Mouse (Mus musculus) hindbrain, embryonic 13.5 days (tissue): ENCODE data around the gene Cyp1a1. TPM values are rescaled to one million over a fixed set of nuclear protein-coding genes. Genes with fewer than 3 reads are reported as not detected.
"Not testable (repeated sequence)": the region's sequence is repeated elsewhere in the genome, so short reads cannot be mapped to it uniquely, and the experiment has no call there.

Experiments used
- ATAC-seq: fragments of 200-750 bp; cut with Nextera tagmentation; 2 replicates; pipeline ENCODE4 v1.8.0; 2017; ENCODE audit warnings: moderate TSS enrichment; ENCODE audit not compliant: low FRiP score
- H3K27ac ChIP-seq: fragments of 300-500 bp; sonication (generic); 2 replicates; pipeline ENCODE4 v1.5.1; 2015; ENCODE audit warnings: inconsistent platforms, mild to moderate bottlenecking, moderate library complexity
- H3K27me3 ChIP-seq: fragments of 300-500 bp; sonication (generic); 2 replicates; pipeline ENCODE4 v1.6.1; 2015; ENCODE audit warnings: mild to moderate bottlenecking, inconsistent platforms
- H3K36me3 ChIP-seq: fragments of 300-500 bp; sonication (generic); 2 replicates; pipeline ENCODE4 v1.6.1; 2015; ENCODE audit warnings: mild to moderate bottlenecking, inconsistent platforms
- H3K4me1 ChIP-seq: fragments of 300-500 bp; sonication (generic); replicated peaks from 2 replicates; pipeline ENCODE4 v1.6.1; 2015; ENCODE audit warnings: inconsistent platforms
- H3K4me2 ChIP-seq: fragments of 300-500 bp; sonication (generic); 2 replicates; pipeline ENCODE4 v1.6.1; 2015; ENCODE audit warnings: inconsistent platforms, mild to moderate bottlenecking, moderate library complexity
- H3K4me3 ChIP-seq: fragments of 300-500 bp; sonication (generic); 2 replicates; pipeline ENCODE4 v1.5.1; 2015; ENCODE audit warnings: mild to moderate bottlenecking, inconsistent platforms
- H3K9ac ChIP-seq: fragments of 300-500 bp; sonication (generic); 2 replicates; pipeline ENCODE4 v1.6.1; 2015; ENCODE audit warnings: mild to moderate bottlenecking, inconsistent platforms
- H3K9me3 ChIP-seq: fragments of 300-500 bp; sonication (generic); 2 replicates; pipeline ENCODE4 v1.6.1; 2016; ENCODE audit warnings: inconsistent platforms
- WGBS: fragments of 180-500 bp; shearing (Covaris S2); methylation state at CpG from one replicate; pipeline ENCODE4 v1.1.7; 2015; 5-methylcytosine and 5-hydroxymethylcytosine counted together
- polyA plus RNA-seq: library from polyadenylated mRNA; unstranded; fragments of >200 nt; fragmentation: Nextera tagmentation; extraction: Ambion mirVana; gene quantifications from 2 replicates; pipeline ENCODE4 v1.2.1, GENCODE M21; 2015

Gene Cyp1a1
- polyA plus RNA-seq, 1 experiment from 2014 or later, result 0.12 TPM

DNA sequence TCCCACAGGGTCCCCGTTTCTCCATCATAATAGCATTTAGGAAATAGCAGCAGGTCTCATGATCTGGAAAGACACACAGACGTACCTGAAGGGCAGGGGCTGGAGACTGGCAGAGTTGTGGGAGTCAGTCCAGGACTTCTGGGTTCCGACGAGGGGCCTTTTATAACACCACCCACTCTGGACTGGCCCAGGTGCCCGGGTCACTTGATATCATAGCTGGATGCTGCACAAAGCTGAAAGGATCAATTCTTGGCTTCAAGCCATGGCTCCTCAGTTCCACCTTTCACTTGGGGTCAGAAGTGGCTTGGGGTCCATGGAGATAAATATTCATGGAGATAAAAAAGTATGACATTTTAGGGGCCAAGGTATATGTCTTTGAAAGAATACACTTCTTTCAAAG, 4.2 kb upstream of the Cyp1a1 start, which contains the start of gene Cyp1a2:
TSS of gene Cyp1a2 (minus strand) at position 184 of the 400 bp plus-strand sequence.
- Histone ChIP-seq H3K36me3 (no peaks in the 10 kb centered on the region), H3K9ac (no peak within 1 kb of the TSS), H3K4me3 (no peak within 1 kb of the TSS), H3K27me3 (no peaks in the 10 kb centered on the region), H3K4me1 (no peaks in the 10 kb centered on the region), H3K4me2 (no peak within 1 kb of the TSS), H3K27ac (no peak within 1 kb of the TSS), H3K9me3 (no peaks in the 10 kb centered on the region)
- WGBS, result 82% methylated on average over 5 of the region's 5 CpGs
- ATAC-seq, result no peak

DNA sequence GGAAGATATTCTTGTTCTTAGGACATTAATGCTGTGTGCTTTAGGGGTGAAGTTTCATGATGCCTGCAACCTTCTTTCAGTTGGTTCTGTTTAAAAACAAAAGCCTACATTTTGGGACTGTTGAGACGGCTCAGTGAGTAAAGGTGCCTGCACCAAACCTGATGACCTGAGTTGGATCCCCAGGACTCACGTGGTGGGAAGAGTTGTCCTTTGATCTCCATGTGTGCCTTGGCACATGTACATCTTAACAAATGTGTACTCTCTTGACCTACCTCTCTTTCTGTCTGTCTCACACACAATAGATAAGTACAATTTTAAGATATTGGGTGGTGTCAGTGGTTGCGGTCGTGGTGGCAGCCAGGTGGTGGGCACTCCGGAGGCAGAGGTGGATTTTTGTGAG, 1.7 kb upstream of the Cyp1a1 start:
- 85% methylated on average over 5 of the region's 5 CpGs for WGBS
- no peaks in the 10 kb centered on the region for H3K27me3 ChIP-seq
- H3K27ac ChIP-seq, result no peak overlapping the region
- no peaks in the 10 kb centered on the region for H3K9me3 ChIP-seq
- no peaks in the 10 kb centered on the region for H3K4me1 ChIP-seq
- H3K9ac ChIP-seq, result no peak overlapping the region
- ATAC-seq, result no peak
- H3K4me2 ChIP-seq, result no peak overlapping the region
- no peaks in the 10 kb centered on the region for H3K36me3 ChIP-seq
- no peak overlapping the region for H3K4me3 ChIP-seq

DNA sequence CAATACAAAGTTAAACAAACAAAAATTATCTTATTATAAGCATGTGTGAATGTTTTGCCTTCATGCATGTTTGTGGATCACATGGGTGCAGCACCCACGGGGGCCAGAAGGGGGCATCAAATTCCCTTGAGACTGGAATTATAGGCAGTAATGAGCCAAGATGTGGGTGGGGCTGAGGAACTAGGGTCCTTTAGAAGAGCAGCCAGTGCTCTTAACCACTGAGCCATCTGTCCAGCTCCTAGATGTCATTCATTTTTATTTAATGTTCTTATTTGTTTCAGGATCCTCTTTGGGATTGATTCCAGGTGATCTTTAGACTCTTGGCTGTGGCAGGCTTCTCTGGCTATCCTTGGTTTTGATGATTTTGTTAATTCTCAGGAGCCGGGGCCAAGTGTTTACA, 430 bp downstream of the Cyp1a1 start:
- WGBS, result 59% methylated on average over 2 of the region's 2 CpGs

DNA sequence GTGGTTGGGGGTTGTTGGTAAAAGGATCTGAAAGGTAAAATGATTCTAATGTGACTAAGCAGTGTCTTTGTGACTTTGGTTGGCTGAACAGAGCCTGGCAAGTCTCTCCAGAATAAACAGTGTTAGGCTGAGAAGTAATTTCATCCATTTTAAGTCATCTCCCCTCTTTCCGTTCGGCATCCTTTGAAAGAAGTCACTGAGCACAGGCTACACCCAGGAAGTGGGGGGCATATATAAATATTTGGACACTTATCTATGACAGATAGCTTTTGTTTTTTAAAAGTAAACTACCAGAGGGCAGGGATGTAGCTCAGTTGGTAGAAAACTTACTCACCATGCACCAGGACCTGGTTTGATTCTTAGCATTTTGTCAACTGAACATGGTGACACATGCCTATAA, 878 bp downstream of the Cyp1a1 start:
- WGBS, result 91% methylated on average over 2 of the region's 2 CpGs
- Histone ChIP-seq H3K4me3 (no peak overlapping the region), H3K36me3 (no peaks in the 10 kb centered on the region), H3K27me3 (peaks cover 2% of the 10 kb centered on the region), H3K4me1 (no peaks in the 10 kb centered on the region), H3K9ac (no peak overlapping the region), H3K27ac (no peak overlapping the region), H3K4me2 (no peak overlapping the region), H3K9me3 (no peaks in the 10 kb centered on the region)
- no peak for ATAC-seq

More for the DNA sequence above, 430 bp downstream of the Cyp1a1 start:
- Histone ChIP-seq H3K4me1 (no peaks in the 10 kb centered on the region), H3K36me3 (no peaks in the 10 kb centered on the region), H3K4me3 (no peak overlapping the region), H3K27me3 (no peaks in the 10 kb centered on the region), H3K4me2 (no peak overlapping the region), H3K9ac (no peak overlapping the region), H3K27ac (no peak overlapping the region), H3K9me3 (no peaks in the 10 kb centered on the region)
- no peak for ATAC-seq

DNA sequence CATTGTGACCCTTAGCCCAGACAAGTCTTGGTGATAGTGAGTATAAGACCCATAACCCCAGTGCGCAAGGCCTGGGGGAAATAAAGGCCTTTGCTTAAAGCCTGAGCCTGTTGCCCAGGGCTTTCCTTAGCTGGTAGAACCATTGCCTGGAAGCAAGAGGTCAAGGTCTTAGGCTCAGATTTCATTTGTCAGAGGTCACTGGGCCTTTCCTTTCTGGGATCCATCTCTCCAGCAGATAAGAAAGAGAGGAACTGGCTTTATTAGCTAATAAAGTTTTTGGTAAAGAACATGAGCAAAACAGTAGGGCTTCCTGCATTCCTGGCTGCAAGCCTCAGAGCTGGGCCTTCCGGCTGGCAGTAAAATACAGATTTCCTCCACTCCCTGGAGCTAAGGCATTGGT, 6.4 kb downstream of the Cyp1a1 start:
- H3K36me3 ChIP-seq, result no peaks in the 10 kb centered on the region
- H3K9me3 ChIP-seq, result no peaks in the 10 kb centered on the region
- no peak overlapping the region for H3K9ac ChIP-seq
- no peak overlapping the region for H3K4me3 ChIP-seq
- H3K4me2 ChIP-seq, result no peak overlapping the region
- no peak overlapping the region for H3K27ac ChIP-seq
- no peak for ATAC-seq
- H3K4me1 ChIP-seq, result peaks cover 15% of the 10 kb centered on the region
- 89% methylated on average over 2 of the region's 2 CpGs for WGBS
- H3K27me3 ChIP-seq, result peaks cover 52% of the 10 kb centered on the region

DNA sequence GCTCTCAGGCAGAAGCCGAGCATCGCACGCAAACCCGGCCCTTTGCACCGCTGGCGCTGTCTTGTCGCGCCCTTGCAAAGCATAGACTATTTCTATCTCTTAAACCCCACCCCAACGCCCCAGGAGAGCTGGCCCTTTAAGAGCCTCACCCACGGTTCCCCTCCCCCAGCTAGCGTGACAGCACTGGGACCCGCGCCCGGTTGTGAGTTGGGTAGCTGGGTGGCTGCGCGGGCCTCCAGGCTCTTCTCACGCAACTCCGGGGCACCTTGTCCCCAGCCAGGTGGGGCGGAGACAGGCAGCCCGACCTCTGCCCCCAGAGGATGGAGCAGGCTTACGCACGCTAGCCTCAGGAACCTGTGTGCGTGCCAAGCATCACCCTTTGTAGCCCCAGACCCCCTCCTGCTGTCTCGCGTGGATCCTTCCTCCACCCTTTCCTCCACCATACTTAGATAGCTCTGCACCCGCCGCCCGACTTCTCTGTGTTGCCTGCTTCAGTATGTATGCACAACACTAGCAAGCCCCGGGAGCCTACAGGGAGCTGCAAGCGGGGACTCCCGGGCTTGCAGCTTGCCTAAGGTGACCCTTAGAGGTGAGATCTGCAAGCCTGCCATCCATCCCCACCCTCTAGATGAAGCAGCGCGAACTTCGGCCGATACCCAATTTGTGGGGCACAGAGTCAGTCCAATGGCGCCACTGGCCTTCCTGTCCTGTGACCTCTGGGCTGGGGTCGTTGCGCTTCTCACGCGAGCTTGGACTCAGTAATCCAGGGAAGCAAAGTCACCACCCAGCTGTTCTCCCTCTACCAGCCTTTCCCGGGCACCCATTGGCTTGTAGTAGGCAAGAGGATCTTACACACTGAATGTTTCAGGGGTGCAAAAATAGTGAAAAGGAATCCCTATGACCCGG, 8.9 kb downstream of the Cyp1a1 start:
- no peaks in the 10 kb centered on the region for H3K36me3 ChIP-seq
- peaks cover 15% of the 10 kb centered on the region for H3K4me1 ChIP-seq
- peak overlapping the region; percentile 18; the same call in 1 of the 2 replicates for H3K27ac ChIP-seq
- under 1% methylated on average over 42 of the region's 42 CpGs for WGBS
- peak overlapping the region; percentile 49 for H3K4me3 ChIP-seq
- H3K9me3 ChIP-seq, result no peaks in the 10 kb centered on the region
- peak; percentile 52 for ATAC-seq
- H3K9ac ChIP-seq, result peak overlapping the region; percentile 76
- peaks cover 52% of the 10 kb centered on the region for H3K27me3 ChIP-seq
- H3K4me2 ChIP-seq, result peak overlapping the region; percentile 81

DNA sequence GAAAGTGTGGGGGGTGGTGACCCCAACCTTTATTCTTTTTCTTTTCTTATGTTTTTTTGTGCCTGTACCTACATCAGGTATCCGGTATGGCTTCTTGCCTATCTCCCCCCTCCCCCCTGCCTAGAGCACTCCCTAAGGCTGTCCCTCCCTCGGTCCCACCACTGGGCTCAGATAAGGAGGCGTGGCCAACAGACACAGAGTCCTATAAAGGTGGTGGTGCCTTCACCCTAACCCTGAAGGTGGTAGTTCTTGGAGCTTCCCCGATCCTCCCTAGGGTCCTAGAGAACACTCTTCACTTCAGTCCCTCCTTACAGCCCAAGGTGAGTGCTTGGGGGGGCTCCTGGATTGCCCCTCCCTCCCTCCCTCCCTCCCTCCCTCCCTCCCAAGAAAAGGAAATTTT, 9.7 kb downstream of the Cyp1a1 start:
- Histone ChIP-seq H3K36me3 (no peaks in the 10 kb centered on the region), H3K4me1 (peaks cover 15% of the 10 kb centered on the region), H3K9me3 (no peaks in the 10 kb centered on the region), H3K27ac (no peak overlapping the region), H3K4me3 (no peak overlapping the region), H3K27me3 (peaks cover 52% of the 10 kb centered on the region), H3K9ac (no peak overlapping the region), H3K4me2 (no peak overlapping the region; the same call in 1 of the 2 replicates)
- WGBS, result 16% methylated on average over 4 of the region's 4 CpGs
- no peak for ATAC-seq

DNA sequence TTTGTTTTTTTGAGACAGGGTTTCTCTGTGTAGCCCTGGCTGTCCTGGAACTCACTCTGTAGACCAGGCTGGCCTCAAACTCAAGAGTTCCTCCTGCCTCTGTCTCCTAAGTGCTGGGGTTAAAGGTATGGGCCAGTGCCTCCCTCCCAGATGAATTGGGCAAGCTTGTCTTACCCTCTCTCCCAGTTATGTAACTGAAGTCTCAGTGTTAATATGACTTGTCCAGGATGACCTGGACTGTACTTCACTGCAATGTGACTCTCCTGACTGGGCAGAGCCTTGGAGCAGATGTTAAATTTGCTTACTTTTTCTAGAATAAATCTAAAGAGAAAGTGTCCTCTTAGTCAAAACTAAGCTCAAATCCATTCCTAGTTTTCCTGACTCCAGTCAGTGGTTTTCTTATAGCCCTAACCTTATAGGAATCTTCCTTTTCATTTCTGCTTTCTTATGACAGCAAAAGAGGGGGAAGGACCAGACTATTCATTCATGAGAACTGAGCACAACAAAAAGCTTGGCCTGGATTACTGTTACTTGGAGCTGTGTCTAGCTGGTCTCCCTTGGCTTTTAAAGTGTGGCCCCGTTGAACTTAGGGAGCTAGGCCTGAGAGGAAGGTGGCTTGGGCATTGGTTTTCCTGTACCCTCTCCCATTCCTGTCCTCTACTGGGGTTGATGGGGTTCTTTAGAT, 10.9 kb downstream of the Cyp1a1 start:
- Histone ChIP-seq H3K9ac (no peak overlapping the region), H3K4me3 (no peak overlapping the region), H3K36me3 (no peaks in the 10 kb centered on the region), H3K4me2 (no peak overlapping the region), H3K4me1 (peaks cover 15% of the 10 kb centered on the region), H3K27ac (no peak overlapping the region), H3K27me3 (peaks cover 50% of the 10 kb centered on the region), H3K9me3 (no peaks in the 10 kb centered on the region)
- no peak for ATAC-seq
- 69% methylated on average over 1 of the region's 1 CpGs for WGBS

DNA sequence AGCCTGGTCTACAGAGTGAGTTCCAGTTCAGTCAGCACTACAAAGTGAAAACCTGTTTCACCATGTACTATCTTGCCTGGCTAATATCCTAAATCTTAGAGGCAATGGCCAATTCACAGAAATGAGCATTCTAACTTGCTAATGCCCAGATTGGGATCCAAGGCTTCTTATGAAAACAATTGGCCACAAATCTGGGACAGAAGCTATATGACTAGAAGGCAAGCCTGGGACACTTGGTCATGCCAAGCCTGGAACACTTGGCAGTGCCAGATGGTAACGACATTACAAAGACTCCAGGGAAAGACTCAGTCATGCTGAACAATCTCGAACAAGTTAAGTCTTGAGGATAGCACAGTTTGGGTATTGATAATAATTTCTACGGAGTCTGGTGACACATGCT, 18.8 kb downstream of the Cyp1a1 start:
- no peak for ATAC-seq
- no peaks in the 10 kb centered on the region for H3K9me3 ChIP-seq

DNA sequence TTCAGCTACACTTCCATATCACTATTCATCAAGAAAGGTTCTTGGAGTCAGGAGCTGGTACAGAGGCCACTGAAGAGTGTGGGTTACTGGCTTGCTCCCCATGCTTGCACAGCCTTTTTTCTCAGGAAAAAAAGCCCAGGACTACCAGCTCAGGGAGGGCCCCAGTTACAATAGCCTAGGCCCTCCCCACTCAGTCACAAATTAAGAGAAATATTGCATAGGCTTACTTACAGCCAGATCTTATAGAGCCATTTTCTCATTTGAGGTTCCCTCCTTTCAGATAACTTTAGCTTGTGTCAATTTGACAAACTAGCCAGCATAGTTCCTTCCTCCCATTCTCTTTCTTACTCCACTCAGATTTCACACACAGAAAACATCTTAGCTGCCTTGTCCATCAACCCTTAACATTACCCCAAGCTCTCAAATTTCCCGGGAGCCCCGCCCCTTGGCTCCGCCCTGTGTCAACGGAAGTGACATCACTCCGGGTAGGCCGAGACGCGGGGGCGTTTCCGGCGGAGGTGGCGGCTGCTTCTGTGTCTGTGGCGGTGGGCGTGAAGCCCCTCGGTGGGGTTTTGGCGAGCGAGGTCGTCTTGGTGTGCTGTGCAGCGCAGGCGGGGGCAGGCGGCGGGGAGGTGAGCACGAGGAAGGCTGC, 20.5 kb downstream of the Cyp1a1 start, which contains the start of gene Edc3:
TSS of gene Edc3 (plus strand) at position 473 of the 652 bp plus-strand sequence.
- peaks cover 23% of the 10 kb centered on the region for H3K4me1 ChIP-seq
- peak within 1 kb of the TSS; percentile 87 for H3K4me3 ChIP-seq
- H3K4me2 ChIP-seq, result peak within 1 kb of the TSS; percentile 84
- ATAC-seq, result peak; percentile 91
- peak within 1 kb of the TSS; percentile 90 for H3K27ac ChIP-seq
- no peaks in the 10 kb centered on the region for H3K9me3 ChIP-seq
- H3K9ac ChIP-seq, result peak within 1 kb of the TSS; percentile 94
- no peaks in the 10 kb centered on the region for H3K27me3 ChIP-seq
- peaks cover 3% of the 10 kb centered on the region for H3K36me3 ChIP-seq
- WGBS, result 2% methylated on average over 23 of the region's 23 CpGs

More for the DNA sequence above, 18.8 kb downstream of the Cyp1a1 start:
- Histone ChIP-seq H3K36me3 (no peaks in the 10 kb centered on the region), H3K4me1 (peaks cover 23% of the 10 kb centered on the region), H3K9ac (no peak overlapping the region), H3K27ac (no peak overlapping the region), H3K27me3 (no peaks in the 10 kb centered on the region), H3K4me2 (no peak overlapping the region), H3K4me3 (no peak overlapping the region)
- 92% methylated on average over 3 of the region's 3 CpGs for WGBS

DNA sequence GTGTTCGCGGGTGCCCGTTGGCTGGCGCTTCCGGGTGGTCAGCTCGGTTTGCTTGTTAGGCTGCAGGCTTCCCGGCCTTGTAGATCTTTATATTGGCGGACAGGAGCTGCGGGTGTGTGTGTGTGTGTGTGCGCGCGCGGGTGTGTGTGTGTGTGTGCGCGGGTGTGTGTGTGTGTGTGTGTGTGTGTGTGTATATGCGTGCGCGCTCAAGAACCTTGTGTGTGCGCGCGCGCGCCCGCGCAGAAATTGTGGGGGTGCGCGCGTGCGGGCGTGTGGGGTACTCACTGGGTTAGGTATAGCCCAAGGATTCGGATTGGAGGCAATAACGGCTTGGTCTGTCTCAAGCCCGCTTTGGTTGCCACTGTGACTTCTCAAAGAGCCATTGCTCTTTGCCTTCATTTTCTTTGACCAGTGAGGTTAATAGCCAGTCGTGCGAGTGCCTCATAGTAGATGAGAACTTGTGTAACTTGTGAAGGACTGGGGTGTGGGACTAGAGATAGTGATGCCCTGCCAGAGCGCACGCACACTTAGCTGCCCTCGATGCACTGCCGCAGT, 21.1 kb downstream of the Cyp1a1 start:
- no peaks in the 10 kb centered on the region for H3K27me3 ChIP-seq
- H3K27ac ChIP-seq, result peak overlapping the region; percentile 90
- 4% methylated on average over 39 of the region's 39 CpGs for whole genome bisulfite sequencing
- H3K4me3 ChIP-seq, result peak overlapping the region; percentile 87
- peak; percentile 65 for ATAC-seq
- H3K36me3 ChIP-seq, result peaks cover 8% of the 10 kb centered on the region
- no peaks in the 10 kb centered on the region for H3K9me3 ChIP-seq
- peaks cover 23% of the 10 kb centered on the region for H3K4me1 ChIP-seq
- peak overlapping the region; percentile 94 for H3K9ac ChIP-seq
- H3K4me2 ChIP-seq, result peak overlapping the region; percentile 84

DNA sequence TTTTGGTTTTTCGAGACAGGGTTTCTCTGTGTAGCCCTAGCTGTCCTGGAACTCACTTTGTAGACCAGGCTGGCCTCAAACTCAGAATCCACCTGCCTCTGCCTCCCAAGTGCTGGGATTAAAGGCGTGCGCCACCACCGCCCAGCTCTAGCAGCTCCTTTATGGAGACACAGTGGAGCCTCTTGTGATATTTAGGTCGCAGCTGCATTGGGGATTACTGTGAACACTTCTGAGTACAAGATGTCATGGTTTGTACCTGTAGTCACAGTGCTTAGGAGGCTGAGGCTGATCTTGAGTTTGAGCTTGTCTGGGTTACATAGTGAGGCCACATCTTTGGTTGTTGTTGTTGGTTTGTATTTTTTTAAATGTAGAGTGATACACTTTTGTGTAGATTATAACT, 22.5 kb downstream of the Cyp1a1 start:
- not testable (repeated sequence) for H3K27ac ChIP-seq, H3K4me3 ChIP-seq, H3K9me3 ChIP-seq, H3K9ac ChIP-seq, H3K4me2 ChIP-seq, ATAC-seq, H3K27me3 ChIP-seq
- peaks cover 23% of the 10 kb centered on the region for H3K4me1 ChIP-seq
- peaks cover 22% of the 10 kb centered on the region for H3K36me3 ChIP-seq
- 92% methylated on average over 5 of the region's 5 CpGs for WGBS
